Mouse (Mus musculus): ENCODE results near the gene Ciapin1. TPM values are rescaled to one million over a fixed set of nuclear protein-coding genes. Genes with fewer than 3 reads are reported as not detected.
"Not testable (repeated sequence)": the region's sequence is repeated elsewhere in the genome, so short reads cannot be mapped to it uniquely, and the experiment has no call there.

Ciapin1 gene
- polyA plus RNA-seq, 1 experiment from 2014 or later: 166 TPM

DNA sequence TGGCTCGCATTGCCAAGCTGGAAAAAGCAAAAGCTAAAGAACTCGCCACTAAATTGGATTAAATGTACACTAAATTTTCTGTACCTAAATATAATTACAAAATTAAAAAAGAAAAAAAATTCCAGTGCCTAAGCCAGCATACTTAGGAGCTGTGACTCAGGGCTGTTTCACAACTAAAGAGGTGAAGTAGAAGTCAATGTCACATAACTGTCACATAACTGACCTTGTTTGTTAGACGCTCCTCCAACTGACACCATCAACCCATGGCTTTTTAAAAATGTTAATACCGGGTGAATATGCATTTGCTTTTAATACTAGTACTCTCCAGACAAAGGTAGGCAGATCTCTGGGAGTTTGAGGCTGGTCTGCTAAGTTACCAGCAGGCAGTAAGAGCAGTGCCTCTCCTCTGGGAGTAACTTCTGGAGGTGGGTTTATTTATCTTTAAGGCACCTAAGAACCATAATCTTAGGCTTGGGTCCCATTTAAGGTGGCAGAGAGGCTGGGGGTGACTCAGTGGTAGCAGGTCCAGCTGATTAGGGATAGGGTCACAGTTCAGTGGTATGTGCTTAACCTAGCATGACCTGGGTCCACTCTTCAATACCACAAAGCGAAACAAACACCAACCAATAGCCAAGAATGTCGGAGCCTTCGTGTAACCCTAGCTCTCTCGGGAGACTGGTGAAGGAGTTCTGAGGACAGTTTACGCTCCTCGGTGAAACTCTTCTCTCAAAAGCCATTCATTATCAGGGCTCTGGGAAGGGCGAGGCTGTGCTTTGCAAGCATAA, 1.5 kb downstream of the Ciapin1 start:
- Histone ChIP-seq H3K4me1 (ENCODE audit: control insufficient read depth, insufficient read depth, low read length) (peaks cover 15% of the 10 kb centered on the region), H3K27me3 (ENCODE audit: control insufficient read depth, insufficient read depth, low read length) (no peaks in the 10 kb centered on the region), H3K9me3 (ENCODE audit: control insufficient read depth, low read length) (no peaks in the 10 kb centered on the region), H3K9ac (replicated peaks; ENCODE audit: low read length) (peak overlapping the region; percentile 93; the same call in 1 of the 2 replicates), H3K36me3 (ENCODE audit: control insufficient read depth, insufficient read depth, low read length) (peaks cover 7% of the 10 kb centered on the region), H3K4me2 (ENCODE audit: low read length) (peak overlapping the region; percentile 91), H3K27ac (replicated peaks; ENCODE audit: low read depth, low read length) (no peak overlapping the region), H3K4me3 (replicated peaks; ENCODE audit: low read depth, low read length) (peak overlapping the region; percentile 88)
- ATAC-seq (ENCODE audit: low FRiP score, low TSS enrichment) (no peak), DNase-seq (no peak)
- WGBS: 75% methylated on average over 11 of the region's 11 CpGs

GRCm38 (mm10) chr8:94835751-94836150, 2.4 kb downstream of the Ciapin1 start:
- ATAC-seq (ENCODE audit: low FRiP score, low TSS enrichment); DNase-seq; H3K9ac ChIP-seq (replicated peaks; ENCODE audit: low read length); H3K27me3 ChIP-seq (ENCODE audit: control insufficient read depth, insufficient read depth, low read length); H3K27ac ChIP-seq (replicated peaks; ENCODE audit: low read depth, low read length); H3K9me3 ChIP-seq (ENCODE audit: control insufficient read depth, low read length); H3K4me2 ChIP-seq (ENCODE audit: low read length); H3K4me3 ChIP-seq (replicated peaks; ENCODE audit: low read depth, low read length): not testable (repeated sequence)
- peaks cover 13% of the 10 kb centered on the region for H3K36me3 ChIP-seq (ENCODE audit: control insufficient read depth, insufficient read depth, low read length)
- 95% methylated on average over 13 of the region's 13 CpGs for WGBS
- peaks cover 15% of the 10 kb centered on the region for H3K4me1 ChIP-seq (ENCODE audit: control insufficient read depth, insufficient read depth, low read length)

- H3K4me2 ChIP-seq (ENCODE audit: low read length); H3K4me3 ChIP-seq (replicated peaks; ENCODE audit: low read depth, low read length); ATAC-seq (ENCODE audit: low FRiP score, low TSS enrichment); H3K27me3 ChIP-seq (ENCODE audit: control insufficient read depth, insufficient read depth, low read length); H3K9ac ChIP-seq (replicated peaks; ENCODE audit: low read length); DNase-seq; H3K9me3 ChIP-seq (ENCODE audit: control insufficient read depth, low read length); H3K27ac ChIP-seq (replicated peaks; ENCODE audit: low read depth, low read length): not testable (repeated sequence)
- WGBS: 86% methylated on average over 7 of the region's 7 CpGs
- H3K36me3 ChIP-seq (ENCODE audit: control insufficient read depth, insufficient read depth, low read length): peaks cover 24% of the 10 kb centered on the region
- peaks cover 12% of the 10 kb centered on the region for H3K4me1 ChIP-seq (ENCODE audit: control insufficient read depth, insufficient read depth, low read length)
Measured at GRCm38 (mm10) chr8:94833901-94834405, 4.2 kb downstream of the Ciapin1 start.

- Histone ChIP-seq H3K4me3 (replicated peaks; ENCODE audit: low read depth, low read length) (no peak overlapping the region), H3K27me3 (ENCODE audit: control insufficient read depth, insufficient read depth, low read length) (no peaks in the 10 kb centered on the region), H3K36me3 (ENCODE audit: control insufficient read depth, insufficient read depth, low read length) (peaks cover 70% of the 10 kb centered on the region), H3K27ac (replicated peaks; ENCODE audit: low read depth, low read length) (no peak overlapping the region), H3K9ac (replicated peaks; ENCODE audit: low read length) (no peak overlapping the region), H3K9me3 (ENCODE audit: control insufficient read depth, low read length) (no peaks in the 10 kb centered on the region), H3K4me2 (ENCODE audit: low read length) (no peak overlapping the region), H3K4me1 (ENCODE audit: control insufficient read depth, insufficient read depth, low read length) (no peaks in the 10 kb centered on the region)
- no peak for ATAC-seq (ENCODE audit: low FRiP score, low TSS enrichment)
- 90% methylated on average over 6 of the region's 6 CpGs for WGBS
- DNase-seq: no peak
Measured at GRCm38 (mm10) chr8:94828284-94828683, 9.9 kb downstream of the Ciapin1 start.

GRCm38 (mm10) chr8:94826210-94826609, 11.9 kb downstream of the Ciapin1 start:
- H3K4me3 ChIP-seq (replicated peaks; ENCODE audit: low read depth, low read length): no peak overlapping the region
- no peak overlapping the region for H3K27ac ChIP-seq (replicated peaks; ENCODE audit: low read depth, low read length)
- 98% methylated on average over 5 of the region's 5 CpGs for WGBS
- H3K36me3 ChIP-seq (ENCODE audit: control insufficient read depth, insufficient read depth, low read length): peaks cover 76% of the 10 kb centered on the region
- no peaks in the 10 kb centered on the region for H3K27me3 ChIP-seq (ENCODE audit: control insufficient read depth, insufficient read depth, low read length)
- no peak overlapping the region for H3K9ac ChIP-seq (replicated peaks; ENCODE audit: low read length)
- H3K4me2 ChIP-seq (ENCODE audit: low read length): no peak overlapping the region
- DNase-seq (no peak), ATAC-seq (ENCODE audit: low FRiP score, low TSS enrichment) (no peak)
- no peaks in the 10 kb centered on the region for H3K4me1 ChIP-seq (ENCODE audit: control insufficient read depth, insufficient read depth, low read length)
- H3K9me3 ChIP-seq (ENCODE audit: control insufficient read depth, low read length): no peaks in the 10 kb centered on the region

- Histone ChIP-seq H3K9me3 (ENCODE audit: control insufficient read depth, low read length) (no peaks in the 10 kb centered on the region), H3K9ac (replicated peaks; ENCODE audit: low read length) (no peak overlapping the region), H3K4me3 (replicated peaks; ENCODE audit: low read depth, low read length) (no peak overlapping the region), H3K27me3 (ENCODE audit: control insufficient read depth, insufficient read depth, low read length) (no peaks in the 10 kb centered on the region), H3K27ac (replicated peaks; ENCODE audit: low read depth, low read length) (no peak overlapping the region), H3K36me3 (ENCODE audit: control insufficient read depth, insufficient read depth, low read length) (peaks cover 76% of the 10 kb centered on the region), H3K4me2 (ENCODE audit: low read length) (no peak overlapping the region), H3K4me1 (ENCODE audit: control insufficient read depth, insufficient read depth, low read length) (no peaks in the 10 kb centered on the region)
- 86% methylated on average over 6 of the region's 6 CpGs for WGBS
- no peak for DNase-seq
- no peak for ATAC-seq (ENCODE audit: low FRiP score, low TSS enrichment)
Measured at GRCm38 (mm10) chr8:94825170-94825569, 13.0 kb downstream of the Ciapin1 start.

DNA sequence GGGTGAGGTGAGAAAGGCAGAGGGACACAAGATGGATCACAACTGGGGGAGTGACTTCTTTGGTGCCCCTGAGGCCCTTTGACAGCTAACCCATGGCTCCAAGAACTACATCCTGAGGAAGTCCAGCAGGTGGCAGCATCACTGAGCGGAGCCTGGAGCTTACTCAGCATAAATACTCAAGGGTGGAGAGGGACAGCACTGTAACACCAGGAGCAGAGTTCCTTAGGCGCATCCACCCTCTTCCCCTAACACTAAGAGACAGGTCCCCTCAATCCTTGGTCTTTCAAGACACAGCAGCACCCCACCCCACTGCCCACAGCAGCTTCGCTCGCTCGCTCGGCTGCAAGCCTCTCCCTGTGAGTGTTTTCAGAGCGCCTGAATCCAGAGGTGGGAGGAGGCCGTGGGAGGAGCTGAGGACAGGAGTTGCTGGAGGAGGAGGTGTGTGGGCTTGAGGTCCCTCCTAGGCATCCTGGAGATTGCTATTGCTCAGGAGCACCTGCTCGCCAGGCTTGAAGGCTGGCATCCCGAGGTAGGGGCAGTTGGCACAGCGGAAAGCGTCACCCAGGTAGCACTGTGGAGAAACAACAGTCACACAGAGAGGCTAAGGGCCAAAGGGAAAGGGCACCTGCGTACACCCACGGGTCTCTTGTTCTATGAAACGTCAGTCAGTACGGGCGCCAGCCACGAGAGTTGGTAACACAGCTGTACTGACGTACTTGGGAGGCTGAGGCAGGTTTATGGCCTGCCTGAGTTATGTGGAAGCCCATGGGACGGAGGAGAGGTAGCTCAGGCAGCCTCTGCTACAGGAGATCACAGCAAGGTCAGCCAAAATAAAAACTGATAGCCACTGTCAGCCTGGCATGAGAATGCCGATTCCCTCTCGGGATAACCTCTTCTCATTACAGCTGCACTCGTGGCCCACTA, 15.3 kb downstream of the Ciapin1 start:
- Histone ChIP-seq H3K27ac (replicated peaks; ENCODE audit: low read depth, low read length) (no peak overlapping the region), H3K4me2 (ENCODE audit: low read length) (no peak overlapping the region), H3K4me3 (replicated peaks; ENCODE audit: low read depth, low read length) (no peak overlapping the region), H3K27me3 (ENCODE audit: control insufficient read depth, insufficient read depth, low read length) (no peaks in the 10 kb centered on the region), H3K9ac (replicated peaks; ENCODE audit: low read length) (no peak overlapping the region), H3K9me3 (ENCODE audit: control insufficient read depth, low read length) (no peaks in the 10 kb centered on the region), H3K36me3 (ENCODE audit: control insufficient read depth, insufficient read depth, low read length) (peaks cover 68% of the 10 kb centered on the region), H3K4me1 (ENCODE audit: control insufficient read depth, insufficient read depth, low read length) (no peaks in the 10 kb centered on the region)
- ATAC-seq (ENCODE audit: low FRiP score, low TSS enrichment) (no peak), DNase-seq (peak; percentile 79)
- WGBS: 80% methylated on average over 23 of the region's 23 CpGs

GRCm38 (mm10) chr8:94821381-94821780, 16.8 kb downstream of the Ciapin1 start:
- WGBS: 78% methylated on average over 2 of the region's 2 CpGs
- H3K27me3 ChIP-seq (ENCODE audit: control insufficient read depth, insufficient read depth, low read length): no peaks in the 10 kb centered on the region
- H3K9ac ChIP-seq (replicated peaks; ENCODE audit: low read length): no peak overlapping the region
- ATAC-seq (ENCODE audit: low FRiP score, low TSS enrichment) (no peak), DNase-seq (no peak)
- no peak overlapping the region for H3K4me2 ChIP-seq (ENCODE audit: low read length)
- H3K9me3 ChIP-seq (ENCODE audit: control insufficient read depth, low read length): no peaks in the 10 kb centered on the region
- H3K27ac ChIP-seq (replicated peaks; ENCODE audit: low read depth, low read length): no peak overlapping the region
- H3K36me3 ChIP-seq (ENCODE audit: control insufficient read depth, insufficient read depth, low read length): peaks cover 56% of the 10 kb centered on the region
- H3K4me3 ChIP-seq (replicated peaks; ENCODE audit: low read depth, low read length): no peak overlapping the region
- H3K4me1 ChIP-seq (ENCODE audit: control insufficient read depth, insufficient read depth, low read length): no peaks in the 10 kb centered on the region
